Mouse (Mus musculus) v-Abl transformed pro-B cells (cell line): ENCODE results near the gene Apold1.

Experiments used
- in situ Hi-C, 2 experiments: fragments of 400-800 bp; cut with MboI; formaldehyde crosslinking; loops; one replicate each; pipeline ENCODE4 v1.15.1; 2025; ENCODE audit not compliant: unreplicated experiment in 2 of 2

The Apold1 gene

DNA sequence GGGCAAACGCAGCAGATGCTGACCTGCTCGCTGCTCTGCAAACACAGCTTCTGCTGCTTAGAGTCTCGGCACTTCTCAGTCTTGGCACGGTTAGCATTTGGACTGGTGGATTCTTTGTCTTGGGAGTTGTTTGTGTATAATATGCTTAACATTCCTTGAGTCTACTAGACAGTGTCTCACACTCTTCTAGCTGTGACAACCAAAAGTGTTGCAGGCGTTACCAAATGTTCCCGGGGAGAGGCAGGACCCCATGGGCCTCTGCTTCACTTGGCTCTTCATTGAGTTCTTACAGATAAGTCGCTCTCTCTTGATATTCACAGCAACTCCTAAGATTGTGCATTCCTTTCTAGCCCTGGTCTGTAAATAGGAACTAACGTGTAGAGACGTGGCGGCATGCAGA lies 38.0 kb downstream of the Apold1 start:
- in situ Hi-C loops, result no loop called here

DNA sequence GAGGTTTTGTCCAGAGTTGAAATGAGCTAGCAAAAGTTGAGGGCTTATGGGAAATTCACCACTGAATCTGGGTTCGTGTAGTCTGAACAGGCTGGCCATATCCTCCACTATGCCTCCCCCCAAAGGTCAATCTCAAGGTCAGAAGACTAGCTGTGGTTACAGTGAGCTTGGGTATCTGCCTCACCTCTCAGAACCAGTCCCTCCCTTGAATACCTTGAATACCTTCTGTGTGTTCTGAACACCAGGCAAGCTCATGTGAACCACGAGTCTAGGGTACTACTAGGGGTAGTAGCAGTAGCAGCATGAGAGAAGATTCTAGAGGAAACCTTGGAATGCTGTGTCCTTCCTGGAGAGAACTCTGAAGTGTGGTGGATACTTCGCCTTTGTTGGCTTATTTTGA lies 40.1 kb downstream of the Apold1 start:
- in situ Hi-C loops, result loop anchor here in 1 of 2 experiments (10.0 kb wide), 1 partner anchor 123 kb away; no protein-coding TSS in a partner anchor

DNA sequence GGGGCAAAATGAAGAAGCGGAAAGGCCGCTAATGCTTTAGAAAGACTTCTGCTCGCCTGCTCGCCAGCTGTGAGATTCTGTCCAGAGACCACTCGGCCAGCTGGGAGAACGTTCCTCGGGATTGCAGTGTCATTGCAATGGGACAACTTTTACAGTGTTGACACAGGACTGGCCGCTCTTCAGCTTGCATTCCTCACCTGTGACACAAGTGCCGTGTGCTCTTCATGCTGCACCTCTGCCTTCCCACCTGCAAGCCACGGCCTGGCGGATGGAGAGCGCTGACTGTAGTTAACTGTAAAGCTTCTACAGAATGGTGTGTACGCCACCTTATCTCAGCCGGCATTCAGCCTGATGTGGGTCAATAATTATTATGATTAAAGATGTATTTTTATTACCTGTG lies 41.9 kb downstream of the Apold1 start:
- in situ Hi-C loops, result loop anchor here in 1 of 2 experiments (10.0 kb wide), 1 partner anchor 121 kb away; no protein-coding TSS in a partner anchor

GRCm38 (mm10) chr6:135024781-135025420 lies 43.4 kb downstream of the Apold1 start:
- in situ Hi-C loops, result loop anchor here in 1 of 2 experiments (10.0 kb wide), 1 partner anchor 120 kb away; no protein-coding TSS in a partner anchor

DNA sequence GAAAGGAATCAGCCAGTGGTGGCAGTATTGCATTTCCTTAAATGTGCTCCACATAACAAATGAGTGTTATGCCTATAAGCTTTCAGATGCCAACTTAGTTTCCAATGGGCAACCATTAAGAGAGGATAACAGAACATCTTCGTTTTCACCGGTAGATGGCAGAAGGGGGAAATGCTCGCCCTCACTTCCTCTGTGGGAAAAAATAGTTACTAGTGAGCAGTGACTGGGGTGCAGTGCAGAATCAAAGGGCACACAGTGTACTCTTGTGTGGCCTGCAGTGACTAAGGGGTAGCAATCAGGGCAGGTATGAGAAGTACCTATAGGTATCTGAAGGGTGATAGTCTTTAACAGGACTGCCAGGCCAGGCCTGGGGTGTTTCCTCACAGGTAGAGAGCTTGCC lies 44.7 kb downstream of the Apold1 start:
- in situ Hi-C loops, result loop anchor here in 1 of 2 experiments (10.0 kb wide), 1 partner anchor 119 kb away; no protein-coding TSS in a partner anchor

GRCm38 (mm10) chr6:135026755-135027154 lies 45.2 kb downstream of the Apold1 start:
- in situ Hi-C loops, result loop anchor here in 1 of 2 experiments (10.0 kb wide), 1 partner anchor 118 kb away; no protein-coding TSS in a partner anchor

DNA sequence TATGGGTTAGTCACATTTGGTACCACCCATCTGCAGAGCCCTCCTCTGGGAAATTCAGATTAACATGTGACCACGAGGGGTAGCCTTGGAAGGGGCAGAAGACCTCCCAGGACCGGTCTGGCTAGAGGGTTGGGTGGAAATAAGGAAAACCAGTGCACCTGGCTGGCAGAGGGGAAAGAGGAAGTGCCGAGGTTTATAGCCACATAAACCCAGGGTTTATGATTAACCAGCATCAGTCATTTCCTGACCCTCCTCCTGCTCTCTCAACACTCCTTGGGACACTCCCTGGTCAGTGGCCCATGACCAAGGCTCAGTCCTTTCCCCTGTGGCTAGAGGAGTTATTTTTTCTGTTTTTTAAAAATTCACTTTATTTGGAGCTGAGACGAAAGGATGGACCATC lies 47.7 kb downstream of the Apold1 start:
- in situ Hi-C loops, result loop anchor here in 1 of 2 experiments (10.0 kb wide), 1 partner anchor 116 kb away; no protein-coding TSS in a partner anchor
